Mouse (Mus musculus): Measurements from ENCODE around the gene Ppp1r35. TPM values are rescaled to one million over a fixed set of nuclear protein-coding genes. Genes with fewer than 3 reads are reported as not detected.

Ppp1r35 gene
- polyA plus RNA-seq, 1 experiment from 2014 or later = 17.8 TPM

- Histone ChIP-seq H3K27me3 (no peaks in the 10 kb centered on the region), H3K27ac (peak overlapping the region; percentile 55; the same call in 1 of the 2 replicates), H3K9me3 (replicated peaks) (no peaks in the 10 kb centered on the region), H3K4me2 (no peak overlapping the region), H3K4me1 (replicated peaks) (peaks cover 36% of the 10 kb centered on the region), H3K36me3 (peaks cover 80% of the 10 kb centered on the region), H3K9ac (no peak overlapping the region), H3K4me3 (replicated peaks) (no peak overlapping the region)
- DNase-seq = no peak
- no peak for ATAC-seq (ENCODE audit: low read depth)
- 85% methylated on average over 13 of the region's 13 CpGs for WGBS (ENCODE audit: insufficient replicate concordance)
Measured at GRCm38 (mm10) chr5:137753111-137753832, 25.4 kb upstream of the Ppp1r35 start.

- Histone ChIP-seq H3K27ac (peak overlapping the region; percentile 11), H3K9ac (no peak overlapping the region), H3K4me3 (replicated peaks) (no peak overlapping the region), H3K36me3 (peaks cover 88% of the 10 kb centered on the region), H3K9me3 (replicated peaks) (no peaks in the 10 kb centered on the region), H3K4me2 (no peak overlapping the region), H3K27me3 (no peaks in the 10 kb centered on the region), H3K4me1 (replicated peaks) (peaks cover 30% of the 10 kb centered on the region)
- 89% methylated on average over 5 of the region's 5 CpGs for WGBS (ENCODE audit: insufficient replicate concordance)
- DNase-seq (no peak), ATAC-seq (ENCODE audit: low read depth) (no peak)
Measured at GRCm38 (mm10) chr5:137755425-137755824, 23.2 kb upstream of the Ppp1r35 start.

- Histone ChIP-seq H3K4me2 (no peak overlapping the region), H3K27me3 (no peaks in the 10 kb centered on the region), H3K4me3 (replicated peaks) (no peak overlapping the region), H3K27ac (peak overlapping the region; percentile 11; the same call in 1 of the 2 replicates), H3K4me1 (replicated peaks) (peaks cover 30% of the 10 kb centered on the region), H3K9me3 (replicated peaks) (no peaks in the 10 kb centered on the region), H3K9ac (no peak overlapping the region), H3K36me3 (peaks cover 82% of the 10 kb centered on the region)
- WGBS (ENCODE audit: insufficient replicate concordance) = 69% methylated on average over 3 of the region's 3 CpGs
- DNase-seq (no peak), ATAC-seq (ENCODE audit: low read depth) (no peak)
Measured at GRCm38 (mm10) chr5:137756106-137756505, 22.5 kb upstream of the Ppp1r35 start.

- Histone ChIP-seq H3K9me3 (replicated peaks) (no peaks in the 10 kb centered on the region), H3K9ac (no peak overlapping the region), H3K4me2 (no peak overlapping the region), H3K27ac (no peak overlapping the region), H3K4me1 (replicated peaks) (peaks cover 25% of the 10 kb centered on the region), H3K4me3 (replicated peaks) (no peak overlapping the region), H3K36me3 (peaks cover 73% of the 10 kb centered on the region), H3K27me3 (no peaks in the 10 kb centered on the region)
- DNase-seq = peak; percentile 71
- 52% methylated on average over 10 of the region's 10 CpGs for WGBS (ENCODE audit: insufficient replicate concordance)
- ATAC-seq (ENCODE audit: low read depth) = peak; percentile 41; the same call in 1 of the 2 replicates
Measured at GRCm38 (mm10) chr5:137756882-137757661, 21.6 kb upstream of the Ppp1r35 start.

- H3K4me3 ChIP-seq (replicated peaks) = no peak overlapping the region
- H3K9ac ChIP-seq = no peak overlapping the region
- no peak for ATAC-seq (ENCODE audit: low read depth)
- H3K9me3 ChIP-seq (replicated peaks) = no peaks in the 10 kb centered on the region
- WGBS (ENCODE audit: insufficient replicate concordance) = 87% methylated on average over 6 of the region's 6 CpGs
- peaks cover 65% of the 10 kb centered on the region for H3K36me3 ChIP-seq
- H3K4me1 ChIP-seq (replicated peaks) = peaks cover 24% of the 10 kb centered on the region
- DNase-seq = no peak
- no peak overlapping the region for H3K27ac ChIP-seq
- H3K4me2 ChIP-seq = no peak overlapping the region
- H3K27me3 ChIP-seq = no peaks in the 10 kb centered on the region
Measured at GRCm38 (mm10) chr5:137757887-137758286, 20.8 kb upstream of the Ppp1r35 start.

GRCm38 (mm10) chr5:137758921-137759534 lies 19.6 kb upstream of the Ppp1r35 start:
- H3K9me3 ChIP-seq (replicated peaks) = no peaks in the 10 kb centered on the region
- no peak overlapping the region for H3K9ac ChIP-seq
- peaks cover 24% of the 10 kb centered on the region for H3K4me1 ChIP-seq (replicated peaks)
- DNase-seq (no peak), ATAC-seq (ENCODE audit: low read depth) (no peak)
- no peak overlapping the region for H3K27ac ChIP-seq
- WGBS (ENCODE audit: insufficient replicate concordance) = 88% methylated on average over 19 of the region's 19 CpGs
- H3K27me3 ChIP-seq = no peaks in the 10 kb centered on the region
- H3K36me3 ChIP-seq = peaks cover 54% of the 10 kb centered on the region
- H3K4me2 ChIP-seq = no peak overlapping the region
- no peak overlapping the region for H3K4me3 ChIP-seq (replicated peaks)

- no peak overlapping the region for H3K4me2 ChIP-seq
- H3K27ac ChIP-seq = no peak overlapping the region
- H3K36me3 ChIP-seq = peaks cover 48% of the 10 kb centered on the region
- WGBS (ENCODE audit: insufficient replicate concordance) = 41% methylated on average over 4 of the region's 4 CpGs
- no peaks in the 10 kb centered on the region for H3K9me3 ChIP-seq (replicated peaks)
- no peak overlapping the region for H3K4me3 ChIP-seq (replicated peaks)
- peak; percentile 74 for ATAC-seq (ENCODE audit: low read depth)
- DNase-seq = peak; percentile 75
- H3K27me3 ChIP-seq = no peaks in the 10 kb centered on the region
- H3K9ac ChIP-seq = 0 out of 2 replicates have a peak overlapping the region, but pooled peaks have one; percentile 4
- peaks cover 24% of the 10 kb centered on the region for H3K4me1 ChIP-seq (replicated peaks)
Measured at GRCm38 (mm10) chr5:137759971-137760412, 18.7 kb upstream of the Ppp1r35 start.

GRCm38 (mm10) chr5:137764609-137765340 lies 13.9 kb upstream of the Ppp1r35 start:
- ATAC-seq (ENCODE audit: low read depth) (no peak), DNase-seq (no peak)
- Histone ChIP-seq H3K27ac (no peak overlapping the region), H3K9me3 (replicated peaks) (no peaks in the 10 kb centered on the region), H3K4me1 (replicated peaks) (peaks cover 6% of the 10 kb centered on the region), H3K9ac (no peak overlapping the region), H3K36me3 (peaks cover 2% of the 10 kb centered on the region), H3K27me3 (no peaks in the 10 kb centered on the region), H3K4me3 (replicated peaks) (no peak overlapping the region), H3K4me2 (no peak overlapping the region)
- WGBS (ENCODE audit: insufficient replicate concordance) = 53% methylated on average over 9 of the region's 9 CpGs

GRCm38 (mm10) chr5:137766270-137766669 lies 12.4 kb upstream of the Ppp1r35 start:
- no peak for DNase-seq

GRCm38 (mm10) chr5:137768475-137768874 lies 10.2 kb upstream of the Ppp1r35 start:
- Histone ChIP-seq H3K27ac (no peak overlapping the region), H3K9ac (no peak overlapping the region), H3K36me3 (no peaks in the 10 kb centered on the region), H3K4me3 (replicated peaks) (no peak overlapping the region), H3K27me3 (no peaks in the 10 kb centered on the region), H3K4me1 (replicated peaks) (peaks cover 19% of the 10 kb centered on the region), H3K4me2 (no peak overlapping the region), H3K9me3 (replicated peaks) (no peaks in the 10 kb centered on the region)
- no peak for ATAC-seq (ENCODE audit: low read depth)
- DNase-seq = no peak
- 58% methylated on average over 1 of the region's 1 CpGs for WGBS (ENCODE audit: insufficient replicate concordance)

More at GRCm38 (mm10) chr5:137766270-137766669, 12.4 kb upstream of the Ppp1r35 start:
- H3K36me3 ChIP-seq = no peaks in the 10 kb centered on the region
- H3K4me1 ChIP-seq (replicated peaks) = 0 out of 2 replicates have a peak, but pooled peaks cover 2% of the 10 kb centered on the region
- no peak overlapping the region for H3K27ac ChIP-seq
- WGBS (ENCODE audit: insufficient replicate concordance) = 52% methylated on average over 3 of the region's 3 CpGs
- H3K9me3 ChIP-seq (replicated peaks) = no peaks in the 10 kb centered on the region
- H3K27me3 ChIP-seq = no peaks in the 10 kb centered on the region
- H3K9ac ChIP-seq = no peak overlapping the region
- ATAC-seq (ENCODE audit: low read depth) = no peak
- no peak overlapping the region for H3K4me3 ChIP-seq (replicated peaks)
- no peak overlapping the region for H3K4me2 ChIP-seq

Measured in liver, embryonic 13.5 days (tissue).